Mouse (Mus musculus) CD4-positive, CD25-positive, alpha-beta regulatory T cell, adult 4 months (primary cell): Measurements from ENCODE around the gene Thsd4. TPM values are rescaled to one million over a fixed set of nuclear protein-coding genes. Genes with fewer than 3 reads are reported as not detected.

ENCODE experiments used
- ATAC-seq: one replicate; pipeline ENCODE4 v1.8.0; 2017
- polyA plus RNA-seq, 2 experiments: library from polyadenylated mRNA; unstranded; fragments of 100-300 nt; shearing (Covaris generic); gene quantifications; one replicate each; pipeline ENCODE4 v1.2.1; 2017

Thsd4 gene
- polyA plus RNA-seq, 2 experiments from 2014 or later, result not detected

GRCm38 (mm10) chr9:60129235-60129991 lies 392.4 kb downstream of the Thsd4 start:
- ATAC-seq, result no peak

DNA sequence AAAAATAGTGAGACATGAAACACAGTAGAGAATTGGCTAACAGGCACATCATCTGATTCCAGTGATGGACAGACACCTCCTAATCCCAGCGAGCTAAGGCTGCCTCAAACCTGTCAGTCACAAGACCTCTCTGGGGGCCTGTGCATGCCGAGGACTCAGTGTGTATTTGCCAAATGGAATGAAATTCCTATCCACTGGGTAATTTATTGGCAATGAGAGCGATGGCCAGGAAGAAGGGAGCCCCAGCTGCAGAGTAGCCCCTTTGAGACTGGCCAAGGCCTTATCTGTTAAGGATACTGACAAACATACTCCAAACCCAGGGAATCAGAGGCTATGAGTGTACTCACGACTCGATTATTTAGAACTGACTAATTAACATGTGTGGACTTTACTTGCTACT lies 394.9 kb downstream of the Thsd4 start:
- ATAC-seq, result no peak

GRCm38 (mm10) chr9:60124102-60124501 lies 397.7 kb downstream of the Thsd4 start:
- no peak for ATAC-seq

GRCm38 (mm10) chr9:60123066-60123465 lies 398.8 kb downstream of the Thsd4 start:
- no peak for ATAC-seq

DNA sequence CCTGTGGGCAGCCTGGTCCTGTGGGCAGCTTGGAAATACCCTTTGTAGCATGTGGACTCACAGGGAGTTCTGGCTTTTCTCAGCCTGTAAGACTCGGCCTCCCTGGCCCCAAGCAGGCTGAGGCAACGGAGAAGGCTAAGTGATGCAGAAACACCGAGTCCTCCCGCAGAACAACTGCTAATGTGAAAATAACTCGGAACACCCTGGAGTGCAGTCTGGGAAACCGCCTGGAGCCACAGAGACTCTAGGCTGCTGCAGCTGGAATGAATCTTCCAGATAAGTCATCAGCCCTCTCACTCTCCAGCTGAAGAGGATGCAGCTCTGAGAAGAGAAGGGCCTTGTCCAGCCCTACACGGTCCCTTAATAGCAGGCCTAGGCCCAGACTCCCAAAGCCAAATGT lies 402.0 kb downstream of the Thsd4 start:
- no peak for ATAC-seq

DNA sequence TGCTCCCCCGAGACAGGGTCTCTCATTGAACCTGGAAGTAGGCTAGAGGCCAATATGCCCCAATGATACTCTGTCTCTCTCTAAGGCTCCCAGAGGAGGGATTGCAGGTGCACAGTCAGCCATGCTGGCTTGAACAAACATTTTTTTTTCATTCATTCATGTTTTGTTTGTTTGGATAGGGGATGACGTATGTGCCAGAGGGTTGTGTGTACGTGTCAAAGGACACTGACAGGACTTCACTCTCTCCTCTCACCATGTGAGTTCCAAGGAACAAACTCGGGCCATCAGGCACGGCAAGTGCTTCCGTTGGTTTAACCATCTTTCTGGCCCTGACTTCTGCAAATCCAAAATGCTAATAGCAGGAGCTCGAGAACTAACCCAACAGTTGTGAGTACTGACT lies 404.0 kb downstream of the Thsd4 start:
- ATAC-seq, result no peak

DNA sequence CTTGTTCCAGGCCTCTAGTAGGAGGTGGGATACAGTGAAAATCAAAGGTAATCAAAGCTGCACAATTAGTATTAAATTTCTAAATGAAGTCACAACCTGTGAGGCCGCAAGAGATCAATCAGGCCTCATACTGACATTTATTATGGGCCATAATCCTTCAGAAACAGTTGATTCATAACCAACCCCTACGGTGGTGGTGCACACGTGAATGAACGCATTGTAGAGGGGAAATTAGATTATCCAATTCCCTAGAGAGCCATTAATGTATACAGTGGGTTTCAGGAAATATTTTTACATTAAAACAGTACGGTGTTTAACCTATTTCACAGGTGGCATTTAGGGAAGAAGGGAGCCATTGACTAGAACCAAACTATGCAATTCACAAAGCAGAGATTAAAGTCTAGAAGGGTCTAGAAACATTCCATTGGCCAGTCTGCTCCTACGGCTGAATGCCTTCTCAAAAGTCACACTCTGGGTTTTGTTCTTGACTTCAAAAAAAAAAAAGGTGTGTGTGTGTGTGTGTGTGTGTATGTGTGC lies 406.1 kb downstream of the Thsd4 start:
- no peak for ATAC-seq

GRCm38 (mm10) chr9:60115306-60115705 lies 406.5 kb downstream of the Thsd4 start:
- ATAC-seq, result no peak

DNA sequence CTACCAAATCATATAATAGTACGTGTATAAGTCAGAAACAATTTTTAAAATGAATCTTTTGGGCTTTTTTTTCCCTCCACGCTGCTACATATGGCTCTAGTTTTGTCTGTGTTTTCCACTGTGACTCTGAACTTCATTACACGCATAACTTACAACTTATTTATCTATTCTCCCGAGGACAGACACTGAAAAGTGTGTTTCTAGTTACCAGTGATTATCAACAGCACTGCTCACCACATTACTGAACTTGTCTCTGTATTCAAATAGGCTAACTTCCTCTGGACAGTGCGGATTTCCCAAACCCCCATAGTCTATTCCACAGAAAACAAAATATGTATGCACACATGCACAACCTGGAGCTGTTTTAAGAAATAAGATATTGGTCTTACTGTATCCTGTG lies 411.6 kb downstream of the Thsd4 start:
- ATAC-seq, result no peak

DNA sequence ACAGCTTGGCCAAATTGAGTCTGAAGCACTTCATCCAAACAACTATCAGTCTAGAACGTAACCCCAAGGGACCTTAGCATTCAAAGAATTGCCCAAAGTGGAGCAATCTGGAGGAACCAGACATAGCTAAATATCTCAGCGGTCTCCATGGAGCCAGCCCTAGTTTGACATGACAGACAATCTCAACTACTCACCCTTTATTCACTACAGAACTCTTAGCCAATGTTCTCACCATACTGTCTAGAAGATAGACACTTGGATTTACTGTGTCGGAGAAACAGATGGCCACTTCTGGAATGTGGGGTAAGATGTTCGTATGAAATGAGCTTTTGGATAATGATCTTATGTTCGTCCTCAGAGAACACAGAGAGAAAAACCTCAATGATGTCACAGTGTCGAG lies 415.2 kb downstream of the Thsd4 start:
- no peak for ATAC-seq

DNA sequence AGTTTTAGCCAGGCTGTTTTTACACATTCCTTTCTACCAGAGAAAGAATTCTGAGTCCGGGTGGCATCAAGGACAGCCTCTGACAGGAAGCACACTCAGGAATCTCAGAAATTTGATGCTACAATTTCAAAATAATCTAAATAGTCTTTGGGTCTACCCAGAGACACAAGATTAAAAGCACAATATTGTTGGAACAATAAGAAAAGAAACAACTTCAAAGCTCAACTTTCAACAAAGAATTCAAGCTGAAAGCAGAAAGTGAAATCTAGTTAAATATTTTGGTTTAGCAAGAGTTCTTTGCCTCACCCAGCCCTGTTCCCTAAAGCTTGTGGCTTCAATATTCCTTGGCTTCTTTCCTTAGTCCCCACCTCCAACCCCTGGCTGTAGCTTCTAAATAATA lies 415.7 kb downstream of the Thsd4 start:
- ATAC-seq, result no peak

GRCm38 (mm10) chr9:60094211-60094610 lies 427.6 kb downstream of the Thsd4 start:
- no peak for ATAC-seq

DNA sequence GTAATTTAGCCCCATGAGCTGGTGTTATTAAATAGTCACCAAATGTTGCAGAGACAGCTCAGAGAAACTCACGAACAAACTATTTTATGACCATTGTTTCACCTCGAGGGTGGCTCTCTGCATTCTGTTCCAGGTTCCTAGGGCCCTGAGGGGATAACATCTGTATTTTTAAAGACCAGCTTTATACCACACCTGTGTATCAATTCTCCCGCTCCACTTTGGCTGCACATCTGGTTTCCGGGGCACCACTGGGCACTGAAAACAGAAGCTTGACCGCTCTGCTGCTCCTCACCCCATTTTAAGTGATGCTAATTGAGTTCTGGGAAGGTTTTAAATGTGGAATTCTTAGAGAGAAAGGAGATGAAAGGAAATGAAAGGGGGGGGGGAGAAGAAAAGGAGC lies 429.4 kb downstream of the Thsd4 start:
- no peak for ATAC-seq

GRCm38 (mm10) chr9:60089441-60089840 lies 432.4 kb downstream of the Thsd4 start:
- ATAC-seq, result no peak

DNA sequence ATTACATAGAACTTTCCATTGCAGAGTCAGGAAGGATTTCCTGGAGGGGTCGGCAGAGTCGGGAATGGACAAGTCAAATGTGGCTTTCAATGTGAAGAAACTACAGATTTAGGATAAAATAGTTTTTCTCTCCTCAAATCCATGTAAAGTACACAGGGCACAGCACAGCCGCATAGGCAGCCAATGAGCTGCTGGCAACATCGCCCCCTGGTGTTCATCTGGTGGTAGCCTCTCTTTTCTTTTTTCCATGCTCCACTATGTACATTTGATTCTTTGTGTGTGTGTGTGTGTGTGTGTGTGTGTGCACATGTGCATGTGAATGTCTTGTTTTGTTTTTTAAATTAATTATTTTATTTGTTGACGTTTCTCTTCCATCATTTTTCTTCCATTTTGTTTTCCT lies 433.7 kb downstream of the Thsd4 start:
- ATAC-seq, result no peak

DNA sequence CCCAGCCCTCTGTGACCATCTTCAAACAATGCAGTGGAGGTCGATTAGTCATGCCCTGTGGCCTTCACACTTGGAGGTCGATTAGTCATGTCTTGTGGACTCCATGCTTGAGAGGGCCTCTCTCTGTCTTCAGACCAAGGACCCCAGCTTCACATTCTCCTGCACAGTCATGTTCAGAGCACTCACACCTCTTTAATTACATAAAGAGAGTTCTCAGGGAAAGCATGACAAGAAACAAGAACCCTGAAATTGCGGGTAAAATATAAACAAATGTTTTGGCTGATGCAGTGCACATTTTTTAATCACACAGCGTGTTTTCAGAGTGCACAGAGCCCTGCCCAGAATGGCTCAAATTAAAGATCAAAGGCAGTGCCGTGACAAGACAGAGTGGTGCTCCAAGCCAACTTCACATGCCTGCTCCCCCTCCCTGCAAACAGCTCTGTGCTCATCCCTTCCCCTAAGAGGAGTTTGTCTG lies 439.7 kb downstream of the Thsd4 start:
- ATAC-seq, result no peak

GRCm38 (mm10) chr9:60077761-60078160 lies 444.1 kb downstream of the Thsd4 start:
- ATAC-seq, result no peak

DNA sequence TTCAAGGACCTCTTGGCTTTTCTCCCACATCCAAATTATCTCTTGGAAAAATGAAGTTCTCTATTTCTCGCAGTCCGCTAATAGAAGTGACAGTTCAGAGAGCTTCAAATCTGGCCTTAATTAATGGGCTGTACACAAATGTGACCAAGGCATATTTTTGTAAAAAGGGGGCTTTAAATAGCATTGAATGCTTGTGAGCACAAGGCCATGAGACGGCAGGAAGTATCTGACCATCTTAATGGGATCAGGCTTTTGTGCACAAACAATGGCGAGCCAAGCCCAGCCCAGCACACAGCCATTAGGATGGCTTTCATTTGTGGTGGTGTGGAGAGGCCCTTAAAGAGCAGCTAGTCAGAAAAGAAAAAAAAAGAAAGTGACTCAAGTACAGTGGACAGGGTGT lies 445.4 kb downstream of the Thsd4 start:
- ATAC-seq, result no peak

DNA sequence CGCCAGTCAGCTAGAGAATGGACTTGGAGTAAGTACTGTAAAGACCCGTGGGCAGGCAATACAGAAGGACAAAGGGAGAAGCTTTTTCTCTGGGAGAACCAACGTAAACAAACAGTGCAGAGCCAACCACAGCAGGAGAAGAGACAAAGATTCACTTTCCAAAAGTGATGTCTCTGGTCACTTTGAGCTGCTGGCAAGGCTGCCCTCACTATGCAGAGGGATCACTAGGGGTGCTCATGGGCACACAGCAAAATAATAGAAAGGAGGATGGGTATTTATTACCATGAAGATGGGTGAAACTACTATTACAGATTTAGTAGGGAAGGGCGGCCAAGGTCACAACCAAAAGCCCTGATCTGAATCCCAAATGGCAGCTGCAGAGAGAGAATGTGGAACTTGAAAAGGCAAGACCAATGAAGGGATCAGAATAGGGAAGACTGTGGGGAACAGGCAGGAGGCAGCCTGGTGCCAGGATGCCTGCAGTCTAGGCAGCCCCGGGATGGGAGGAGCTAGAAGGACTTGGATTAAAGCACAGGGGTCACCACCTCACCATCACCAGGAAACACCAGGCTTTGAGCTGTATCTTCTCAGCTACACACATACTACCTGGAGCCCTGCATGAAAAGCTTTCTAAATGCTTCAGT lies 450.1 kb downstream of the Thsd4 start:
- no peak for ATAC-seq

DNA sequence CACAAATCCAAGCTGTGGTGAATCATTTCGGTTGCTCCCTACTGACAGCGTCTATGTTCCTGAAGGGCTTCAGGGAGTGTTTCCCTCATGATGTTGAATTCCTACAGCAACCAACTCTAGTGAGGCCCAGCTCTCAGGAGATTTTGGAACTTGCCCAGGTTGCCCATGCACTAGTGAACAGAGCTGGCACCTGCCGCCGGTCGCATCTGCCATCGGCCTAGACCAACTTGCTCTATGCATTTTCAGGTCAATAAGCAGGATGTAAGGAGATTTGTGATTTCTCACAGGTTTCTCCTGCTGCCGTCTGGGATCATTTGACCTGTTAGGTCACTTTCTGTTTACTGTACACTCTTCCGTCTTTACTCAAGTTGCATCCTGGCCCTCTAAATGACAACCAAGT lies 454.6 kb downstream of the Thsd4 start:
- no peak for ATAC-seq

DNA sequence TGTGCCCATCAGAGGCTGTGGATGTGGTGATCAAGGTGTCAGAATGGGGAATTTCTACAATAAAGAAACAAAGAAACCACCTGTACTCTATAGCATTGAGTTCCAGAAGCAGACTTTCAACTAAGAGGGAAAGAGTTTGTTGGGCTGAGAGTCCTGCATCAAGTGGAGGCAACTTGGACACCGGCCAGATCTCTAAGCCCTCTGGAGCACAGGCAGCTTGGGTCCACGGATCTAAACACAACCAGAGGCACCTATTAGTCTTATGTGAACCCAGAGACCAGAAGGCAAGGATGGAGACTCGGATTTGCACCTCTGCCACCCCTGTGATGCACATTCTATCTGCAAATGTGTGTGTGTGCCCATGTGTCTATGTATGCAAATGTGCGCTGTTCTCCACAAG lies 456.7 kb downstream of the Thsd4 start:
- no peak for ATAC-seq

GRCm38 (mm10) chr9:60063191-60063720 lies 458.6 kb downstream of the Thsd4 start:
- no peak for ATAC-seq

DNA sequence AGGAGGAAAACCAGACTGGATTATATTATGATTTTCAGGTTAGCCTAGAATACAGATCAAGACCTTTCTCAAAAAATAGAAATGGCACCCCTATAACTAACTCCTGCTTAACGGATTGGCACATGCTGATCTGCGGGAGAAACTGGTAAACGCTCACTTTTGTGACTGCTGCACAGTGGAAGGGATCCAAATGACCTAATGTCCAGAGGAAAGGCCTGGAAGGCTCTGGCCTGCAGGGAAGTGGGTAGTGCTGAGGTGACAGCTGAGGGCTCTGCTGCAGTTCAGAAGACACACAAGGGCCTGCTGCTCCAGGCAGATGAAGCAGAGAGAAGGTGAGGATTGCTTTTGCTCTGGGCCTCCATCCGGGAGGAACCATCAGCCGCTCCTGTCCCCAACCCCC lies 465.7 kb downstream of the Thsd4 start:
- ATAC-seq, result no peak

DNA sequence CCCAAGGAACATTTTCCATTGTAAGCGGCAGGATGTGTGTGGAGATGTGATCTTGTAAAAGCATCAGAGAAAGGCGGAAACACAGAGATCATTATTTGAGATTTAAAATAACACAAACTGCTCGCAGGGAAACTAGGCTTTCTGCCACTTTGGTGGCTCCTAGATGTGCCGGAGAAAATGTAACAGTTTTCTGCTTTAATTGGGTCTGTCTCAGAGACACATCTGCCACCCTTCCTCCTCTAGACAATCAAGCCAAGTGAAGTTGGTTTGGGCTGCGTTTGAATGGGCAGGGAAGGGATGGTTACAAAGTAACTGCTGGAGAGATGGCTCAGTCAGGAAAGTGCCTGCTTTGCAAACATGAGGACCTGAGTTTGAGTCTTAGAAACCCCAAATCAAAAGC lies 466.9 kb downstream of the Thsd4 start:
- ATAC-seq, result no peak
